Mouse (Mus musculus) embryo, embryonic 9.5 days (tissue): ENCODE data around the gene Atox1.
"Not testable (repeated sequence)": the region's sequence is repeated elsewhere in the genome, so short reads cannot be mapped to it uniquely, and the experiment has no call there.

ENCODE experiments used
- DNase-seq: peaks from one replicate; pipeline ENCODE4 v3.0.0-alpha.2; 2017; ENCODE audit errors: extremely low spot score

The Atox1 gene

DNA sequence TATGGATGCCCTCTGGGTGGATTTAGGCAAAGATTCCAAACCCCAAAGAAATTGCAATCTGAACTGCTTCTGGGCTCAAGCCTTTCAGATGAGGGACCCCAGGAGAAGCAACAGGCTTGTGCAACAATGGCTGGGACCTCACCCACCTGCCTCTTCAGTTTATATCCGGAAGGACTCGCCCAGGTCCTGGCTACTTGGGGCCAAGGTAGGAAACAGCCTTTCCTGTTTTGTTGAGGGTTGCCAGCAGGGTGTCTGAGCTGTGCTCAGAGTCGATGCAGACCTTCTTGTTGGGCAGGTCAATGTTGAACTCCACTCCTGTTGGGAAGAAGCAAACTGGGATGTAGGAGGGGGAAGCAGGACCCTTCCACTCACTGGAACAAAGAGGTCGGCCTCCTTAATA, 10.7 kb downstream of the Atox1 start:
- no peak for DNase-seq

DNA sequence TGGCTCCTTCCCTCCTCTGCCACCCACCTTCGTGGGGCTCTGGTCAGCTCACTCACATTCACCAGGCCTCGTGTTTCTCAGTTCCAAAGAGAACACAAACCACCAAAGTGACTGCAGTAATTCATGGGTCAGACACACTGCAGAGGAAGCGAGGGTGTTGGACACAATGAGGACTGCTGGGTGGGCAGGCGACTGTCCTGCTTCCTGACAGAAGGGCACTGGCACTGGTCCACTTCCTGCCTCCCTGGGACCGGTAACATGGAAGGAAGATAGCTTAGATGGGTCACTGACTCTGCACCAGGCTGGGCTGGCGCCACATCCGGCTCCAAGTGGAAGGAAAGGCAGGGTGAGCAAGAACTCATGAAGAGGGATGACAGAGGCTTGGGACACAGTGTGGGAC, 11.5 kb downstream of the Atox1 start:
- DNase-seq: no peak

- DNase-seq: peak; percentile 80
These were observed 14.5 kb downstream of the Atox1 start for GRCm38 (mm10) chr11:55446579-55446978.

DNA sequence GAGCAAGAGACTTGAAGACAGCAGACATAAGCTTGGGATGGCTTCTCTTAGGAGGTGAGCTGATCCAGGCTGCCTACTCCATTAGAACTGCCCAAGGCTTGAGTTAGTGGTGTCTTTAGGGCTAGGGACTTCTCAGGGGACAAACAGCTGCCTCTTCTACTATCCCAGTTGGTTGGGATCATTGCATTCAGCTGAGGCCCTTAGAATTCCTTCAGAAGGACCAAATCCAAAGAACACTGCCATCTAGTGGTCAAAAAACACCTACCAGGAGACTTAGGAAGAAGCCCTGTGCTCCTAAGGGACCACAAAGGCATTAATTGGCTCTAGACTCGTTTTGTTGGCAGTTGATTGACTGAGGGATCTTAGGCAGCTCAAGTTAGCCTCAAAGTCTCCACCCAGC, 16.3 kb downstream of the Atox1 start:
- DNase-seq: peak; percentile 64

- DNase-seq: no peak
These were observed 21.3 kb downstream of the Atox1 start for GRCm38 (mm10) chr11:55439718-55440117.

DNA sequence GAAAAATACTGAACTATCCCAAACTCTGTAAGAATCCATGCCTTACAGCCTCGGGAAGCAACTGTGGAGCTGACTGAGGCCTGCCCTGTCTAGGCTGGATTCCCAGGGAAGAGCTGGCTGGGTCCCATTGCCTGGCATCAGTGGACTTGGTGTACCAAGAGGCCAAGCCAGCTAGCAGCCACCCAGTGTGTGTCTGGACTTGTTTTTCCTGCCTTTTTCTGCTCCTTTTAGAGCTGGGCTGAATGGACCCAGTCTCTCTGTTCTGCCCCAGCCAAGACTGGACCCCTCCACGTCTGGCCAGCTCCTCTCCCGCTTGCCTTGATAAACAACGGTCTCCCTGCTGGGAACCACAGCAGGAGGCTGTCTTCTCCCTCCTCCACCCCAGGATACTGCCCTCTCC, 23.0 kb downstream of the Atox1 start:
- DNase-seq: no peak

GRCm38 (mm10) chr11:55436089-55436488, 24.9 kb downstream of the Atox1 start:
- no peak for DNase-seq

- no peak for DNase-seq
These were observed 28.1 kb downstream of the Atox1 start for GRCm38 (mm10) chr11:55432981-55433380.

GRCm38 (mm10) chr11:55429973-55430372, 31.1 kb downstream of the Atox1 start:
- DNase-seq: no peak

DNA sequence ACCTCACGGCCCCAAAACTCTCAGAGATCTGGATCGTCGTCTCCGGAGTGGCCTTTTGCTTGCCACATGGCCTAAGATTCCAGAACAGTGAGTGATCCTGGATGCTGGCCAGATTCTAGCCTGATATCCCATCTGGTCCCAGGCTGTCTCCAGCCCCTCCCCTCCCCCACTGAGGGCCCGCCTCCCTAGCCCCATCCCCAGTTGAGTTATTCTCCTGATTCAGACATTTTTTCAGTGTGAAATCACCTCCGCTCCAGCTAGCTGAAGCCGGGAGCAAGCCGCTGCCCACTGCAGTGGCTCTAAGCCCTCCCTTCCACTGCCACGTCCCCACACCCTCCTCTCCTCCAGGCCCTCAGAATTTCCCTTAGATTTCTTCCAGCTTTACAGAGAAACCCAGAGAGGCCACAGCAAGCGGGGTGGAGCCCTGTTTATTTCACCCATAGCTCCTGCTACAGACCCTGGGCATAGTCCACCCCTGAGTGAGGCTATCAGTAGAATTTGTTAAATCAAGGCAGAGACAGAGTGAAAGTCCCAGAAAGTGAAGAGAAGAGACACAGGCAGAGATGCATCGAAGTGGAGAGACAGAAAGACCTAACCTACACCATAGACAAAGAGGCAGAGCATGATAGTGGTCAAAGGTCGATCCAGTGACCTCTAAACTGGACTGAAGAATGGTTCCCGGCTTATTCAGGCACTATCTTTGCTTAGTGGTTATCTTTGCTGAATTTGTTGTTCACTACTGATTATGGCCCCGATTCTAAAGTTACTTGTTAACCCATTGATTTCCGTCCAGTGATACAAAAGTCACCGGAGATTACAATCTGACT, 32.6 kb downstream of the Atox1 start:
- peak; percentile 79 for DNase-seq

- DNase-seq: no peak
These were observed 36.2 kb downstream of the Atox1 start for GRCm38 (mm10) chr11:55424746-55425360.

- DNase-seq: no peak
These were observed 37.3 kb downstream of the Atox1 start for GRCm38 (mm10) chr11:55423756-55424155.

DNA sequence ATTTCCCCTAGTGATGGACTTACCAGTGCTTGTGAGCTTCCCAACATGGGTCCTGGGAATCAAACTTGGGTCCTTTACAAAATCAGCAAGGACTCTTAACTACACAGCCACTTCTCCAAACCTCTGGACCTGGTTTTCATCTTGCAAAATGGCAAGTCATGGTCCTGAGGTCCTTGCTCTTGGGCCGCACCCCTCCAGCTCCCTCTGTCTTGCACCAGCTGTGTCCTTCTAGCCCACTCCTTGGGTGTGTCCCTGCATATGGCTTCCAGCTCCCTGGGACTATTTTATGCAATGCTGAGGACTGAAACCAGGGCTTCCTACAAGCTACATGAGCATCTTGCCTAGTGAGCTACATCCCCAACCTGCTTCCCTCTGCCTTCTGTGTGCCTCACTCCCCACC, 38.1 kb downstream of the Atox1 start, which contains the start of gene Sparc:
Gene Sparc (minus strand): TSS at position 206 of the 400 bp plus-strand sequence.
- no peak for DNase-seq

DNA sequence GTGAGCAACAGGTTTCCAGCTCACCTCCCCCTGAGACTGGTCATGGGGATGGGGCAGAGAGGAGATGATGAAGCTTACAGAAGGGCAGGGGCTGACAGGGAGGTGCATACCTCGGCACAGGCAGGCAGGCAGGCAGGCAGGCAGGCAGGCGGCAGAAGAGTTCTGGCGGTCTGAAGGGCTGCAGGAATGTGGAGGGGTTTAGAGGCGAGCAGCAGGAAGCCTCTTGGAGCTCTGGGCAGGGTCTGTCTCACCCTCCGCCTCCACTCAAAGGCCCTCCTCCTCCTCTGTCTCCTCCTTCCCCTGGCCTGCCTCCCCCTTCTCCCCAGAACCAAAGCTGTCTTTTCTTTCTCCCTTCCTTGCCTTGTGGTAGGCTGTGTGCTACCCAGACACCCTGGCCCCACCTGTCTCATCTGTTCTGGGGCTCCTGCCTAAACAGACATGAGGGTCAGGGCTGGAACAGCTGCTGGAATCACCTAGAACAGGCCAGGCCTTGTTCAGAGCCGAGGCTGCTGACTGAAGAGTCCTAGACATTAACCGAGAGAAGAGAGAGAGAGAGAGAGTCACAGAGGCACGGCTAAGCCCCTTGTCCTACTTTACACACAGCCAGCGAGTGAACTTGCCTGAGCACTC, 41.2 kb downstream of the Atox1 start:
- DNase-seq: peak; percentile 77

DNA sequence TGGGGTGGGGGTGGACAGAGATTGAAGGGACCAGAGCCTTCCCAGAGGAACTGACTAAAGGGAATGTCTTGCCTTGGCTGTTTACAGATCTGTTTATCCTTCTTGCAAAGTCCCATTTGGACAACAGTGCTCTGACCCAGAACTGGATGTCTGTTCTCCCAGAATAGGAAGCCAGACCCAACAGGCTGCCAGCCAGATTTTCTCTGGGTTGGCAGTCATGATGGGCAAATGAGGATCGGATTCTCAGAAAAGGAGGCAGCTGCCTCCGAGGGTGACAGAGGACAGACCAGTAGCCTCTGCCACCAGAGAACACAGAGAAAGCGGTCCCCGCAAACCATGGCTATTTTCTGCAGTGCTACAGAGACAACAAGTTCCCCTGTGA, 41.8 kb downstream of the Atox1 start:
- no peak for DNase-seq

DNA sequence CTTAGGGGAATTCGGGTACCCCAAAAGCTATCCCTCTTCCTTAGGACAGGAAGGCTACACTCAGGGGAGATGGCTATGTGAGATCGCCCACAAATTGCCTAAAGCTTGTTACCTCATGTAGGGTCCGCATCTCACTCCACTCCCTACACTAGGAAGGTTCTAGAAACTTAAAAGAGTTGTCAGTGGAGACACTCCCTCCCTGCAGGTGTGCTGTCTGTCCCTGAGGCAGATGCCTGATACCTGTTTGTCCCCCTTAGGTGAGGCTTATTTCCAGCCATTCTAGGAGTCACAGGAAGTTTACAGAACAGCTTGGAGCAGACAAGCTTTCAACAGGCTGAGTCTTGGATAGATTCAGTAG, 42.4 kb downstream of the Atox1 start:
- no peak for DNase-seq

DNA sequence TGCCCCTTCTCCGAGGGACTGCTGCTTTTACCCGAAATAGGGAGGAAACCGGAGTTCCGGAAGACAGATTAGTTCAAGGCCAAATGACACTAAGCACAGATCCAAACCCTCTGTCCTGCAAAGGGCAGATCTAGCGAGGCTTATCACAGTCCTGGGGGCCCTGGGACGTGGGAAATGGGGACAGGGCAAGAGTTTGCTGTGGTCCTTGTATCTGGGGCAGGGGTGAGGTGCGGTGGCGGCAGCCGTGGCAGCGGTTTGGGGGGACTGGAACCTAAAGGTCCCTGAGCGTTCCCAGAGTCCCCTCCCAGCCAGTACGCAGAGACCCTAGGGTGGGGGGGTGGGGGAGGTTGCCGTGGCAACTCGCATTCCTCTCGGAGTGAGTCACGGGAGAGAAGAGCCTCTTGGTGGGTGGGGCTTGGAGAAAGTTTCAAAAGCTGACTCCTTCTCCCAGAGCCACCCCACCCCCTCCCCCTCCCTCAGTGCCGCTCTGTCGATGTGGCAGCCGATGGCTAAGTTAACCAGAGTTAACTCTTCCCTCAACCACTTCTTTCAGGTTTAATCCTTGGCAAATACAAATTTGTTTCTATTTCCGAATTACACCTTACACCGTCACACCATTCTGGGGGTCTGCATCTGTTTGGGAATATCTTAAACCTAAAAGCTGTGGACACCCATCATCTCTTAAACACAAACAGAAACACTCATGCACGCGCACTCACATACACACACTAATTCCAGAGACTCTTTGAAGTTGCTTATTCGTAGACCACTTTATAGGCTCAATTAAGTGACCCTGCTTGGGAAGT, 42.9 kb downstream of the Atox1 start:
- DNase-seq: peak; percentile 90

- DNase-seq: no peak
These were observed 44.3 kb downstream of the Atox1 start for GRCm38 (mm10) chr11:55416609-55417265.

GRCm38 (mm10) chr11:55415731-55416130, 45.3 kb downstream of the Atox1 start:
- DNase-seq: not testable (repeated sequence)

- no peak for DNase-seq
These were observed 45.9 kb downstream of the Atox1 start for GRCm38 (mm10) chr11:55415036-55415704.

DNA sequence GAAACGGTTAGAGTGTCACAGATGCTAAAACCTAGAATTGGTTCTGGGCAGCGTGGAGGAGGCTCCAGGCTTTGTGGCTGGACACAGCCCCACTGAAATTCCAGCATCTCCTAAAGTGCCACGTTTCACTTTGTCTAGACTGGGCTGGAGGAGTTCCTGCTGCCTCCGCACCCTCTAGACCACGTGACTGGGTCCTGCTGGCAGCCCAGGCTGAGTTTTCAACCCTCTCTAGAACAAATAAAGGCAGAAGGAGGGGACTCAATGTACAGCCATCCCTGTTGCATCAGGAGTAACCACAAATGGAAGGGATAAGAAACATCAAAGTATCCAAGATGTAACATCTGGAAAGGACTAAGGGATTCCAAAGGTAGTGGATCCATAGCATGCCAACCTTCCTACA, 46.7 kb downstream of the Atox1 start:
- DNase-seq: no peak
